Mouse (Mus musculus) erythroid progenitor cell, adult 5-6 weeks (primary cell): ENCODE results near the gene Akna. TPM values are rescaled to one million over a fixed set of nuclear protein-coding genes. Genes with fewer than 3 reads are reported as not detected.
A peak's percentile ranks its signal among the peaks of the same experiment; 100 is the strongest.

Experiments
- ATAC-seq: replicated peaks from 2 replicates; pipeline ENCODE4 v1.8.0; 2016; ENCODE audit warnings: moderate number of reproducible peaks, mild to moderate bottlenecking, moderate TSS enrichment, inconsistent platforms; ENCODE audit not compliant: poor library complexity, low FRiP score, severe bottlenecking
- total RNA-seq, 2 experiments: library from RNA; stranded (forward) in 1 of 2; stranded (reverse) in 1 of 2; fragments of 150-400 nt in 1 of 2; fragments of 186-747, 209-891 nt in 1 of 2; gene quantifications; 2 replicates each; pipeline versions ENCODE4 v1.2.3 to v1.2.4; 2015 to 2017; ENCODE audit warnings: low replicate concordance in 2 of 2

The Akna gene
- total RNA-seq (2015; ENCODE audit: low replicate concordance) (18.7 and 26.4 TPM in 2 replicates), total RNA-seq (2017; ENCODE audit: low replicate concordance) (12.0 and 13.1 TPM in 2 replicates)

DNA sequence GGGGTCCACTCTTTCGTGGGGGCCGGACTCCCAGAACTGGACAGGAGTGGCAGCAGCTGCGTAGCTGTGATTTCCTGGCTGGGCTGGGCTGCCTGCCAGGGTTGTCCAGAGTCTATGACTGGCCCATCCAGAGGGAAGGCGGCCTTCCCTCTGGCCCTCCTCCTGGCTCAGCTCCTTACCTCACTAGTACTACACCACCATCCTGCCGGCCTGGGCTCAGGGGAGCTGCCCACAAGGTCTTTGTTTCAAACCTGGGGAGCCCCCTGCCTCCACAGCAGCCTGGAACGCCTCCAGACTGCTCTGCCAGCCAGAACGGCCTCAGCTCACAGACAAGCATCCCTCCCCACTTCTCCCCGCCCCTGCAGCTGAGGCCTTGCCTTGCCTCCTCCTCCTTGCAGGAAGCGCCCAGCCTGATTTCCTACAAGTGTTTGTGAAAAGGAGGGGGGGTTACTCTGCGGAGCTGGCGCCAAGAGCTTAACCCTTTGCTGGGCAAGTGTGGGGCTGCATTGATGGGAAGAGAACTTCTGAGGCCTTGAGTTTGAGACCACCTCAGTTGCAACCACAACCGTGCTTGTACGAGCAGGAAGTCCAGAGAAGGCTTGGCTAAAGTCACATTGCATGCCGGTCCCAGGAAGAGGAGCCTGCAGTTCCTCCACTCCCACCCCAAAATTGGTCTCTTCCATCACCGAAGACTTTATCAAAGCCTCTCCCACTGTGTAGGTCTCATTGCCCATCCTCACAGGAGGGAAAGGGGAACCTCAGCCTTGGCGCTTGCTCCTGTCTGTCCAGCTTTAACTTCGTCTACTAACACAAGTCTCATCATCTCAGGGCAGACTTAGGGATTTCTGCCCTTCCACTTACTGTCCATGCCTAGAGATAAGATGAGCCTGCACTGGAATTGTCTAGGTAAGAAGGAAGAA, at the start of gene Akna:
Gene Akna, minus strand, starts transcription at position 315 of the 920 bp plus-strand sequence.
- ATAC-seq = peak; percentile 46

DNA sequence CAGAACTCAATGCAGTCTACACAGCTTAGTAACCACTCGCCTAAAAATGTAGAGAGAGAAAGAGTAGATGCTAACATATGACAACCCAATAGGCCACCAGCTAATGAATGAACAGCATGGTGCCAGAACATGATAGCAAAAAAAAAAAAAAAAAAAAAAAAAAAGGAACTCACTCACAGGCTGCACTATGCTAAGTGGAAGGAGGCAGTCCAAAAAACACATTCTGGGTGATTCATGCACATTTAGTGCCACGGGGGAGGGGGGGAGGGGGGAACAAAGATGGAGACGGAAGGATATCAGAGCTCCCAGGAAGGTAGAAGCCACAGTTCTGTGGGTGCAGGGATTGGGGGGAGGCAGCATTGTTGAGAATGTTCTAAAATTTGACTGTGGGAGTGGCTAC, 49.4 kb upstream of the Akna start:
- no peak for ATAC-seq

DNA sequence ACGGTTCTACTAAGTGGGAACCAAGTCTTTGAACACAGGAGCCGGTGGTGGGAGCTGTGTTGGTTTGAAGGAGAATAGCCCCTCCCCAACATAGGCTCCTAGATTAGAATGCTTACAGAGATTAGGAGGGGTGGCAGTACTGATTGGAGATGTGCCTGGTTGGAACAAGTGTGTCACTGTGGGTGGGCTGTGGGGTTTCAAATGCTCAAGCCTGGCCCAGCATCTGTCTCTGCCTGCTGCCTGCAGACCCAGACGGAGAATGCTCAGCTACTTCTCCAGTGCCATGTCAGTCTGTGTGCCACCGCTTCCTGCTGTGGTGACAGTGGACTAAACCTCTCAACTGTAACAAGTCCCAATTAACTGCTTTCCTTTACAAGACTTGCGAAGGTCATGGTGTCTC, 47.4 kb upstream of the Akna start:
- ATAC-seq = no peak

DNA sequence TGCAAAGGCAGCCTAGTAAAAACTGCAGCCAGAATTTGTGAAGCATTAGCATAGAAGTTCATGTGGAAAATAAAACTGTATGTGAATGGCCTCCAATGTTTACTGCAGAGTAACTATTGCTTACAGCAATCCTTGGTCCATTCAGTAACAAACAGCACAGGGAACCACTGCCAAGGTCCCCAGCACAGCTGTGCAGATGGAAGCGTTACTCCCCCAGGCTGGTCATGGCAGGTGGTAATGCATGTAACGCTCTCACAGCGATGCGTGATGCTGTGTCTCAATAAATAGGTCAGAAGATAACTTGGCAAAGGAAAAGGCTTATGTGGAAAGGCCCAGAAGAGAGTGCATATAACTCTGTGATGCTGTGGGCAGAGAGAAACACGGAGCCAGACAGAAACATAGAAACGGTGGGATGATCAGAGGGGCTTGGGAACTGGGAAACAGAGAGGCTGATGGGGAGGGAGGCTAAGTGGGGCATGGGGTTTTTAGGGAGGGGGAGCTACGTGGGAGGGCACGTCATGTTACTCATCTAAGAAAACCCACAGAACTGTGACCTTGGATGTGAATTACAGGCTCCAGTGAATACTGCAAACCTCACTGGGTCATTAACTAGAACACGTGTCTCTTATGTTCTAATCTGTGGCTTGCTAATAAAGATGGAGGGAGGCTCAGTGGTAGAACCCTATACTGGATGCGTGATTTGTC, 41.4 kb upstream of the Akna start:
- no peak for ATAC-seq

DNA sequence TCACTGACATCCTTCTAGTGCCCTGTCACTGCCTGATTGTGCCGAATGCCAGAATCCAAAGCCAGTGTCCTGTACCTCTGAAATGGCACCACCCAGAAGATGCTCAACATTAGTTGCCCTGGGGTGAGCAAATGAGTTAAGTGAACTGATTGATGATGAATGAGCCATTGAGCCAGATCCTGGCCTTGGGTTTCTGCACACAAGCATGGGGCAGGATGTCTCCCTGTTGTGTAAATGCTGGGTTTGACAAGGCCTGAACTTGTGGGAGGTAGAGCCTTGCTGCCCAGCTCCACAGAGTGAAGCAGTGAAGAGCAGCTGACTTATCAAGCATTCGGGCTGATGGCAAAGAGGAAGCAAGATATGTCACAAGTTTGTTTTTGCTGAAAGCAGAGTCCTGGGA, 39.9 kb upstream of the Akna start:
- no peak for ATAC-seq

DNA sequence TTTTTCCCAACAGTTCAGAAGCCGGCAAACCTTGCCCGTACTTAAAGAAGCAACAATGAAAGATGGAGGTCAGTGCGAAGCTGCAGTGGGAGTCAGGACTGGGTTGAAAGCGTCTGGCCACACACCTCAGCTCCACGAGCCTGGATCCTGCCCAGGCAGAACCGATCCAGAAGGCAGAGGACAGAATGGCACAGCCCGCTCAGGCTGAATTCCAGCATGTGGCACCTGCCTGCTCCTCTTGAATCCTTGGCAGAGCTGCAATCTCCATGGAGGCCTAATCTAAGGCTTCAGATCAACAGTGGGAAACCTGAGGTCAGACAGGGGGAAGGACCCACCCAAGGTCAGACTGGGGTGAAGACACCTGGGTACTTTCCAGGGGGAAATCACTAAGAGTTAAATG, 38.5 kb upstream of the Akna start:
- no peak for ATAC-seq

DNA sequence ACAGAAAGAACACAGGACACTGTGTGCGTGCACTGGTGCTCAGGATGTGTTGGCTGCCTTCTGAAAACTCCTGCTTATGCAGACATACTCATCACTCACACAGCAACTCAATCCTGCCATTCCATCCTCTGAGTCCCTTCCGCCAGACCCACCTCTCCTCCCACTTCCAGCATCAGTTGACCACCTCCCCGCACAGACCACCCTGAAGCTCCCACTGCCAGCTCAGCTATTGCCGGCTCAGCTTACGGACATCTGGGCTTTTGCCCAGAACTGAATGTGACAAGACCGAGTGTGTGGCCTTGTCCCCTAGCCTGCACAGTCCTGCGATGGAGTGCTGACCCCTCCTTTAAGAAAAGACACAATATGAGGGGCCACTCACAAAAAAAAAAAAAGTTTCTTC, 37.1 kb upstream of the Akna start:
- ATAC-seq = no peak

DNA sequence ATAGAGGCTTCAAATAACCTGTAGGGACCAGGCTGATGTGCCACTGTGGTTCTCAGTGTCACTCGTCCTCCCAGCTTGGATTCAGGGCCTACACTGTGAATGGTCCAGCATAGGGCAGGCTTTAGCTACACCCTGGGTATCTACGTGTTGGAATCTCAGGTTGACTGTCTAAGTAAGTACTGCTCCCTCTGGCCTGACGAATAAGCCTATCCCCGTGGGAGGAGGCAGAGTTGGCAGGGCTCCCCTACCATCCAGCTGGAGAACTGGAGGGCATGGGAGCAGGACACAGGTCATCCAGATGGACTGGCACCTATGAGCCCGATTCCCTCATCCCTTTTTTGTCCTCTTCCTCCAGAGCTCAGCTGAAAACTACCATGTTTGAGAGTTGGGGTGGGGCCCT, 34.8 kb upstream of the Akna start:
- no peak for ATAC-seq

DNA sequence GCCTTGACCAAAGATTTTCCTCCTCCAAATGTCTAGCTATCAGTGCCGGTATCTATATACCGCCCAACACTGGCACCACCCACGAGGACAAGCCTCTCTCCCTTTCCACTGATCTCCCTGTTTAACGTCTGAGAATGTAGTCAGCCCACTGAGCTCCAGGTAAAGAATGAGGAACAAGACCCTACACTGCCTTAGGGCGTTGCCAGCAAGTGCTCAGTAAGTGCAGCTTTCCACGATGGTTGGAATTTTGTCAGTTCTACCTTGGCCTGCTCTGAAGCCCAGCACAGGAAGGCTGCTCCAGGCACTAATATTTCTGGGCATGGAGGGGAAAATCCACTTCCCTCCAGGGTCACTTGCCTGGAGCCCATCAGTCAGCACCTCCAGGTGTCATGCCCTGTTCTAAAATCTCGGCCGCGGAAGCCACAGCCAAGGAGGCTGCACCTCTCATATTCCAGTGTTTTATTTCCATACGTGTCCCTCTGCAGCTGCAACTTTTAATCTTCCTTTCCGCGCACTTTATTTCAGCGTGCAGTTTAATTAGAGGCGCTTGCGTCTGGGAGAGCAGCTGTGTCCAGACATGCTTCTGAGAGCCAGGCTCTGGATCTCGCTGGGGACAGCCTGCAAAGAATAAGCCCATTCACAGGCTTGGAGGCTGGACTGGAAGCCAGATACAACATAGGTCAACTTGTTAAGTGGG, 34.1 kb upstream of the Akna start:
- ATAC-seq = no peak

DNA sequence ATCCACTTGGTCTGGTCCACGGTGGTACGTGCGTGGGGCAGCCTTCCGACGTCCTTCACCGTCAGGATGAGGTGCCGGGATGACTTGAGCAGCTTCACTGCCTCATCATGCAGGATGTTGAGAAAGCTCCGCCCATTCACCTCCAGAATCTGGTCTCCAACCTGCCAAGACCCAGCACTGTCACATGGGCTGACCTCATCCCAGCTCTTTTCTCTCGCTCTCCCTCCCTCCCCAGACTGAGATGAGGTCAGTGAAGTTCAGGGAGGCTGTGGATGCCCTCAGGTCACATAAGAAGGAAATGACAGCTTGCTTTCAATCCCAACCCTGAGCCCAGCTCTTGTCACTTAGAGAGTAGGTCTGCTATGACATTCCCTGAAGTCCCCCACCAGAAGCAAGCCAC, 32.2 kb upstream of the Akna start:
- ATAC-seq = no peak

DNA sequence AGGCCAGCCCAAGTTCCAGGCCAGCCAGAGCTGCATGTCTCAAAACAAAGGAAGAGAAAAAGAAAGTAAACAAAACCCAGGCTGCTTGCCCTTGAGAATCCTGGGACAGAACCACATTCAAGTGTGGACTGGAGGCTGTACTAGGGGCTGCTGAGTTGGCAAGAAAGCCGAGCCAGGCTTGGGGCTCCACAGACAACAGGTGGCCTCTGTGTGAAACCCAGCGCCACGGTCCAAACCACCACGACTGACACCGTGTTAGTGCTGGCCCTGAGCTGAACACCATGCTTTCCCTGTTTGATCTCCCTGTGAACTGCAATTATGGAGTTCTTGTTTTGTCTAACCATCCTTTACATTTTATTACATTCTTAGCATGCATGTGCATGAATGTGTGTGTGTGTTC, 27.9 kb upstream of the Akna start:
- ATAC-seq = no peak

DNA sequence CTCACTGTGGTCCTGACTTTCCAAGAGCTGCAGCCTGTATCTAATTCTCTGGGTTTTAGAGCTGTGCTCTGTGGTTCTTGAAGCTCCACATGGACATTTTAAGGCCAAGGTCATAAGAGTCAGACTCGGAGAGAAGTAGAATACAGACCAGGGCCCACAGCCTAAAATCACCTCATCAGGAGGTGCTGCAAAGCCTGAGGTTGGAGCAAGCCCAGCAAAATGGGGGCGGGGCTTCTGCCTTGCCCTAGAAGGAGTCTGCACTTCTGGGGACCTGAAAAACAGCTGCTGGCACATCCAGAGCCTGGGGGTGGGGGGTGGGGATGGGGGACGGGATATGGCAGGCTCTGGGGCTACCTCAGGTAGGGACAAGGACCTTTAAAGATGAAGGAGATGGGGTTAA, 27.2 kb upstream of the Akna start:
- ATAC-seq = no peak

DNA sequence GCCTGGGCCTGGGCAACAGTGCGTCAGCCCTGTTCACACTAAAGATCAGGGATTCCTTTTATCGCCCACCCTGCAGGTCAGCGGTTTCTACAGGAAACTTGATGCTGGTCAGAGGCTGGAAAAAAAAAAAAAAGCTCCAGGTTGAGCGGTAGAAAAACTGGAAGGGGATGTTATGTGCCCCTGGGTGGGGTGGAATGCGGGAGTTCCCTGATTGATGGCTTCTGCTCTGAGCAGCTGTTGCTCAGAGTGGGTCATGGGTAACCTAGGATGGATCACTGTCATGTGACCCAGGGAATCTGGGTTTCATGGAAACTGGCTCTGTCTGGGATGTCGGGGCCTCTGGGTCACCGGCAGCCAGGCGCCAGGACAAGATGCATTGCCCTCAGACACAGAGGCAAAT, 23.2 kb upstream of the Akna start:
- no peak for ATAC-seq

DNA sequence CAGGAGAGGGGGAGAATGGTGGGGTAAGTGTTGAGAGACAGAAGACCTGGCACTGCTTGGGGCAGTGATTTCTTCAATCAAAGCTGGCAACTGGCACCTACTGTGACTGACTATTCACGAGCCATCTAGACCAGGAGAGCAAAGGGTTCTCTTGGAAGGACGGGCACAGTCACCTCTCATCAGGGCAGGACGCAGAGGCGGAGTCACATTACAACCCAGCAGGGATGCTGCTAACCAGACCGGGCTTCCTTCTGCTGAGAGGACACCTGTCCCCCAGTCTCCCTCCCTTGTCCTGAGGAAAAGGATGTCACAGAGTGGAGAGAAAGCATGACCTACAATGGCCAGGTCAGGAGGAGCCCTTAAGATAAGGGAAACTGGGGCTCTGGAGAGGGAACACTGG, 20.7 kb upstream of the Akna start:
- ATAC-seq = no peak

DNA sequence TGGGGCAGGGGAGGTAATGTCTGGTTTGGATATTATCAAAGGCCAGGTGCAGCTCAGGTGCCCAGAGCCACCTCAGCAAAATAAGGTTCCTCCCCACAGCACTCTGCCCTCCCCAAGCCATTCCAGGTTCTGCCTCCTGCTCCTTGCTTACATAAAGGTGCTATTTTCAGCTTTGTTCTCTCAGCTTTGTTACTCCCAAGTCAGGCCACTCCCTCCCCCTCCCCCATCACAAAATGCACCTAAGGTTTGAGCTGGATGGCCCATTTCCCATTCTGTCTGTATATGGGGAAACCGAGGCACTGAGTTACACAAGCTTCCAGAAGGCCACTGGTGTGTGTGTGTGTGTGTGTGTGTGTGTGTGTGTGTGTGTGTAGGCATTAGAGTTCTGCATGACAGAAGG, 20.1 kb upstream of the Akna start:
- no peak for ATAC-seq

DNA sequence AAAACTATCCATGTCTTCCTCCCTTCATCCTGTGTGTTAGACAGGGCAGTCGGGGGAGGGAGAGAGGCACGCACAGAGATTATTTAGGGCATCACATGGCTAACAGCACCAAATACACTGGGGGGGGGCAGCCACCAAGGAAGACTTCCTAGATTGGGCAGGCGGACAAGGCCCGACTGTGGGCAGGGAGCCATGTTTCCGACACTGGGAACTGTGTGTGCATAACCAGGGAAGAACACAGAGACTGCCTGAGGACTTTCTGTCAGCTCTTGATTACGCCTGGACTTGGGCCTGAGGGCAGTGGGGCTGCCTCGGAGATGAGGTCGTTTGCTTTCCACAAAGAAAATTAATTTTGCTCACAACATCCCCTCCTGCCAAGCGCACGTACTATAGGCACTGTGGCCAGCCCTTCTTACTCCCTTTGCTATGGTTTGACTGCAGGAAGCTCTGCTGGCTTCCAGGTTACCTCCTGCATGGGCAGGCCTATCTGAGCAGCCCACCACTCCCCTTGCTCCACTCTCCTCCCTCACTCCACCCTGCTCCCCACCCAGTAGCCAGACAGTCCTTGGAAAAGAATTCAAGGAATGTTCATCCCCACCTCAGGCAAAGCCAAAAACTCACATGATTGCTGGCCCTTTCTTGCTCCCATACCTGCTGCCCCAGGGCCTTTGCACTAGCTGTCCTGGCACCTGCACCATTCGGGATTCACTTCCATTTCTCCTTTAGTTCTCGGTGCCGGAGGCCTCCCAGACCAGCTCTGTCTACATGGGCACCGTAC, 17.2 kb upstream of the Akna start:
- ATAC-seq = no peak

DNA sequence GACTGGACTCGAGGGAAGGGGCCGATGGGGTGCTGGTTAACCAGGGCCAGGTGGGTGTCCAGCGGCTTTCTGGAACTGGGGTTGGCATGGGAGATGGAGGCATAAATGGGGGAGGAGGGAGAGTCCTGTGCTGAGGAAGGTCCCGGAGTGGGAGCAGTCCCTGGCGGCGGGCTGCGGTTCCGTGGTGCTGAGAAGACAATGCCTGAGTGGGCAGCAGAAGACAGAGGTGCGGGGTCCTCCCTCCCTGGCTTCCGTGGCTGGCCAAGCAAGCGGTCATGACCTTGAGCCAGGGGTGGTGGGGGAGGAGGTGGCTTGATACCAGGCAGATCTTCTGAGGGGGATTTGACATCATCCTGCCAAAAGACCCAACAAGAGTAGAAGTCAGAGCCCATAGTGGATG, 15.1 kb upstream of the Akna start:
- no peak for ATAC-seq

DNA sequence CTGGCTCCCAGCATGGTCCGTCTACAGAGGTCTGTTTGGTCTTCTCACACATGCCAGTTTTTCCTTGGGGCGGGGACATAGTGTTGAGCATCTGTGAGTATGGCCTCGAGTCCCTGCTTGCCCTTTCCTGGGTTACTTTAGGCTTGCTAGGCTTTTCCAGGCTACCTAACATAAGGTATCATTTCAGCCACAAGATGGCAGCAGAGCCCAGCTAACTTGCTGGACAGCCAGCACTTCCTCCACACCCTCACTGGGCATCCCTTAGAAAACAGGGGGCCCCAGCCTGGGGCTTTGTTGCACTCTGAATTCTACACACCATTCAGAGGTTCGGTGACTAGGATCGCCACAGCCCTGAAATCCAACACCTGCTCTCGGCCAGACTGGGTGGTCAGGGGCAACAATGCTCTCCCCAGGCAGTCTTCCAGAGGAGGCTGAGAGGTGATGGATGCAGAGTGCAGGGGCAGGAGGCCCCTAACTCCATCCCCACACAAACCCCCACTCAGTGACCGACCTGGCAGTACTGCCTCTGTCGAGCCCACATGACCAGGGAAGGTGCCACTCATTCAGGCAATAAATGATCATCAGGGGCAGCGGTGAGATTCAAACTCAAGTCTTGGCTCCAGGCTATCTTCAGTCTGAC, 14.3 kb upstream of the Akna start:
- ATAC-seq = peak; percentile 65; the same call in 1 of the 2 replicates

DNA sequence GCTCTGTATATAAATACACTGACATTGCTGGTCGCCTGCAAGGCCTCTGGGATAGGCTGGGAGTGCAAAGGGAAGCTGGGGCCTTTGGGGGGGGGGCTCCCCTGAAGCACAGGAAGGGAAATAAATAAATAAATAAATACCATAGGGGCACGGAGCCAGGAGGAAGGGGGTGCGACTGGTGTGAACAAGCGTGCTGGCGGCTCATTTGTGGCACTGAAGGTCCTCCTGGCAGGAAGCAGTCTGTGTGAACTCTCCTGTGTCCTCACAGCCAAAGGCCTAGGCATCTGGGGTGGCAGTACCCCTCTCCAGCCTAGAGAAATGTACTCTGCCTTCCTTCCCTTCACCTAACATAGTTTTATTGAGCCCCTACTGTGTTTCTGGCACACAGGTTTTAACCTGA, 11.8 kb upstream of the Akna start:
- no peak for ATAC-seq
